Mouse (Mus musculus): ENCODE measurements around the gene Dzip1l. TPM values are rescaled to one million over a fixed set of nuclear protein-coding genes. Genes with fewer than 3 reads are reported as not detected.

Gene Dzip1l
- polyA plus RNA-seq, 1 experiment from 2014 or later = 12.8 TPM

DNA sequence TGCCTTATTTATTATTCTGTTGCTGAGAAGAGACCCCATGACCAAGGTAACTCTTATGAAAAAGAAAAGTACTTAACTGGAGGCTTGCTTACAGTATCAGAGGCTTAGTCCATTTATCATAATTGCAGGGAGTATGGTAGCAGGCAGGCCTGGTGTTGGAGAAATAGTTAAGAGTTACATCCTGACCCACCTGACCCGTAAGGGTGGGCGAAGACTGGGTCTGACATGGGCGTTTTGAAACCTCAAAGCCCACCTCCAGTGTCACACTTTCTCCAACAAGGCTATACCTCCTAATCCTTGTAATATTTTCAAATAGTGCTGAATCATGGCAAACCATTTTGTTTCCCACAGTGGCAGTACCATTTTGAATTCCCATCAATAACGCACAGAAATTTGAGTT is 715 bp upstream of the Dzip1l start:
- H3K4me3 ChIP-seq (replicated peaks) = peak overlapping the region; percentile 51; the same call in 1 of the 2 replicates
- H3K9ac ChIP-seq (replicated peaks) = no peak overlapping the region
- no peaks in the 10 kb centered on the region for H3K27me3 ChIP-seq
- whole genome bisulfite sequencing = 54% methylated on average over 4 of the region's 4 CpGs
- H3K4me1 ChIP-seq (replicated peaks) = peaks cover 36% of the 10 kb centered on the region
- H3K4me2 ChIP-seq (replicated peaks) = peak overlapping the region; percentile 72
- no peak for ATAC-seq
- no peaks in the 10 kb centered on the region for H3K36me3 ChIP-seq
- no peaks in the 10 kb centered on the region for H3K9me3 ChIP-seq
- no peak overlapping the region for H3K27ac ChIP-seq

DNA sequence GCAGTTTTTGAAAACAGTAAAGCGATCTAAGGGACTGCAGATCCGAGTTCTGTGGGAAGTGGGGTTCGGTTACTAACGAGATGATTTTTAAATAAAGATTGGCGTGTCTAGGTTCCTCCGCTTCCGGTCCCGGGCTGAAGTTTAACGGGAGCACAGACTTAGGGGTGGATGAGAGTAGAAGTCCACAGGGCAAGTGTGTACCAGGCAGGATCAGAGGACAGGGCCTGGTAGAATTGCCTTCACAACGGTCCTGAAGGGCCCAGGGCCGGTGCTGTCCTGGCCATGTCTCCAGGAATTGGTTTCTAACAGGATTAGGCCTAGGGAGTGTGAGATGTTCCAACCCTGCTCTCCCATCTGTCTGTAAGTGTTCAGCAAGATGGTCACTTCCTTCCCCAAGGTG is 775 bp downstream of the Dzip1l start:
- ATAC-seq = peak; percentile 48; the same call in 1 of the 2 replicates
- Histone ChIP-seq H3K4me3 (replicated peaks) (peak overlapping the region; percentile 51), H3K4me2 (replicated peaks) (peak overlapping the region; percentile 72), H3K9ac (replicated peaks) (peak overlapping the region; percentile 73), H3K9me3 (no peaks in the 10 kb centered on the region), H3K27ac (peak overlapping the region; percentile 70), H3K4me1 (replicated peaks) (peaks cover 36% of the 10 kb centered on the region), H3K27me3 (no peaks in the 10 kb centered on the region), H3K36me3 (0 out of 2 replicates have a peak, but pooled peaks cover 3% of the 10 kb centered on the region)
- WGBS = under 1% methylated on average over 11 of the region's 11 CpGs

DNA sequence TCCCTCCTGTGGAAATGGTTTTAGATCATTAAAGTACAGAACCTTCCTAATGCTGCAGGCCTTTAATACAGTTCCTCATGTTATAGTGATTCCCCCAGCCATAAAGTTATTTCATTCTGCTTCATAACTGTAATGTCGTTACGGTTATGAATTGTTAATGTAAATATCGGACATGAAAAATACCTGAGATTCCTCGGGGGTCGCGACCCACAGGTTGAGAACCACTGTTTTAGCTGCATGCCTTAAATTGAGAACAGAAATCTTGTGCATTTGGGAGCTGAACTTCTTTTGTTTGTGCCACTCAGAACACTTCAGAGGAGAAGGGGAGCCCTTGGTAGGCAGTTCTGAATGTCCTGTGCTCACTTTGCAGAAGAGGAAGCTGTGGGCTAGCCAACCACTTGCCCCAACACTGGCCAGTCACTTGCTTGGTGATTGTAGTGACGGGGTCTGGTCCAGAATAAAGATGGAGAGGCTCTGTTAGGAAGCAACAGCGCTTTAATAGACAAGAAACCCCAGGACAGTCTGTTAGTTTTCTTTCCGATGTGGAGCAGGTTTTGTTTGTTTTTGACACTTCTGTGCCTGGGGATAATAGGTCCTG is 1.3 kb downstream of the Dzip1l start:
- Histone ChIP-seq H3K4me3 (replicated peaks) (peak overlapping the region; percentile 51), H3K9ac (replicated peaks) (peak overlapping the region; percentile 73), H3K9me3 (no peaks in the 10 kb centered on the region), H3K27ac (peak overlapping the region; percentile 70), H3K4me1 (replicated peaks) (peaks cover 36% of the 10 kb centered on the region), H3K36me3 (0 out of 2 replicates have a peak, but pooled peaks cover 3% of the 10 kb centered on the region), H3K27me3 (no peaks in the 10 kb centered on the region), H3K4me2 (replicated peaks) (peak overlapping the region; percentile 72)
- ATAC-seq = no peak
- WGBS = 47% methylated on average over 9 of the region's 9 CpGs

DNA sequence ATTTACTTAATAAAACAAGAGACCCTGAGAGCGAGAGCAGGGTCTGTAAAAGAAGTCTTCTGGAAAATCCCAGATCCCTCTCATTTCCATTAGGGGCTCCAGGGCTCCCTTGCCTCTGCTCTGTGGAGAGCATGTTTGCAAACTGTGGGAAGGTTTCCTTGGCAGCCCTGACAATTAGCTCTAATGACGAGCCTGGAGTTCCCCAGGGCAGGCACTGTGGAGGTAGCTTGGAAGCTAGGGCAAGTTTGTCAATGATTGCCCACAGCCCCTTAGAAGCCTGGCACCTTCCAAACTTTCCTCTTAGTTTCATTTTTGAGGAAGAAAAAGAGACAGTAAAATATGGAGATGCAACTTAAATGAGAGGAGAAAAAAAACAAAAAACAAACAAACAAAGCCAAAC is 2.5 kb downstream of the Dzip1l start:
- whole genome bisulfite sequencing = 14% methylated on average over 2 of the region's 2 CpGs
- H3K27ac ChIP-seq = 0 out of 2 replicates have a peak overlapping the region, but pooled peaks have one; percentile 32
- H3K4me3 ChIP-seq (replicated peaks) = no peak overlapping the region

GRCm38 (mm10) chr9:99632264-99632663 is 3.0 kb downstream of the Dzip1l start:
- Histone ChIP-seq H3K4me2 (replicated peaks) (peak overlapping the region; percentile 33), H3K4me3 (replicated peaks) (no peak overlapping the region), H3K9ac (replicated peaks) (no peak overlapping the region), H3K4me1 (replicated peaks) (peaks cover 36% of the 10 kb centered on the region), H3K27me3 (no peaks in the 10 kb centered on the region), H3K27ac (no peak overlapping the region), H3K36me3 (peaks cover 6% of the 10 kb centered on the region; the same call in 1 of the 2 replicates), H3K9me3 (no peaks in the 10 kb centered on the region)
- no peak for ATAC-seq
- 37% methylated on average over 8 of the region's 8 CpGs for WGBS

More for the DNA sequence above, 2.5 kb downstream of the Dzip1l start:
- H3K4me2 ChIP-seq (replicated peaks) = peak overlapping the region; percentile 33
- H3K27me3 ChIP-seq = no peaks in the 10 kb centered on the region
- H3K4me1 ChIP-seq (replicated peaks) = peaks cover 36% of the 10 kb centered on the region
- H3K36me3 ChIP-seq = 0 out of 2 replicates have a peak, but pooled peaks cover 3% of the 10 kb centered on the region
- no peaks in the 10 kb centered on the region for H3K9me3 ChIP-seq
- no peak for ATAC-seq
- no peak overlapping the region for H3K9ac ChIP-seq (replicated peaks)

DNA sequence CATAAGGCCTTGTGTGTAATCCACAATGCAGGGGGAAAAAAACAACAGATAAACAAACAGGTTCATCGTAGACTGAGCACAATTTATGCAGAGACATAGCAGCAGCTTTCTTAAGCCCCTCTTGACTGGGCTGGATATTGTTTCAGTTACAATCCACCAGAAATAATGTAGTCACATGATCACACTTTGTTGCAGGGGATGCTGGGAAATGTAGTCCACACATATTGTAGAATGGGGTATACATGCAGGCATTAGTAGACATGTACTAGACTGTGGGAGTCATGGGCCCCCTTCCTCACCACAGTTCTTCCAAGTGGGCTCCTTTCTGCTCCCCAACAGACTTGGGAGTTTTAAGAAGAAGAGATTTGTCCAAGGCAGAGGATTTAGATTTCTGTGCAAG is 7.5 kb downstream of the Dzip1l start:
- Histone ChIP-seq H3K4me1 (replicated peaks) (peaks cover 10% of the 10 kb centered on the region), H3K27me3 (no peaks in the 10 kb centered on the region), H3K27ac (no peak overlapping the region), H3K36me3 (peaks cover 31% of the 10 kb centered on the region), H3K9me3 (no peaks in the 10 kb centered on the region), H3K4me3 (replicated peaks) (no peak overlapping the region), H3K9ac (replicated peaks) (no peak overlapping the region), H3K4me2 (replicated peaks) (no peak overlapping the region)
- peak; percentile 73 for ATAC-seq
- WGBS = 87% methylated on average over 1 of the region's 1 CpGs

GRCm38 (mm10) chr9:99637227-99637626 is 7.9 kb downstream of the Dzip1l start:
- Histone ChIP-seq H3K9ac (replicated peaks) (no peak overlapping the region), H3K27ac (no peak overlapping the region), H3K9me3 (no peaks in the 10 kb centered on the region), H3K36me3 (peaks cover 35% of the 10 kb centered on the region), H3K4me2 (replicated peaks) (no peak overlapping the region), H3K27me3 (no peaks in the 10 kb centered on the region), H3K4me1 (replicated peaks) (peaks cover 5% of the 10 kb centered on the region), H3K4me3 (replicated peaks) (no peak overlapping the region)
- ATAC-seq = peak; percentile 59
- 97% methylated on average over 17 of the region's 17 CpGs for WGBS

GRCm38 (mm10) chr9:99637736-99638135 is 8.4 kb downstream of the Dzip1l start:
- 0 out of 2 replicates have a peak, but pooled peaks cover under 1% of the 10 kb centered on the region for H3K4me1 ChIP-seq (replicated peaks)
- no peaks in the 10 kb centered on the region for H3K27me3 ChIP-seq
- no peak overlapping the region for H3K9ac ChIP-seq (replicated peaks)
- 97% methylated on average over 13 of the region's 13 CpGs for WGBS
- no peak overlapping the region for H3K27ac ChIP-seq
- no peak overlapping the region for H3K4me3 ChIP-seq (replicated peaks)
- ATAC-seq = no peak
- H3K36me3 ChIP-seq = peaks cover 37% of the 10 kb centered on the region
- no peak overlapping the region for H3K4me2 ChIP-seq (replicated peaks)
- no peaks in the 10 kb centered on the region for H3K9me3 ChIP-seq

DNA sequence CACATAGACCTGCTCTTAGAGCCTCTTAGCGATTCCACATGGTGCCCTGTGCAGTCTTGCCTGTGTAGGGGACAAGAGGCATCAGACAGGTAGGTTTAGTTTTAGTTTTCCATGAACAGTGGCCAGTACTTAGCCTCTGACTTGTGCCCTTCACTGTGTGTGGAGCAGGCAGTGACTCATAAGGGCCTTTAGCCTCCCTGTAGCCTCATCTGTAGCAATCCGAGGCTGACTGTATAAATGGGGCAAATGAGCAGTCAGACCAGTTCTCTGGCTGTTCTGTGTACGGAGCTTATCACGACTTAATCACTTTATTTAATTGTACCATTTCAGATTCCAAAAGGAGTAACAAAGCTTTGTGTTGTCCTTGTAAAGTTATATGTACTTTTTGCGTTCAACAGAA is 10.7 kb downstream of the Dzip1l start:
- Histone ChIP-seq H3K4me1 (replicated peaks) (no peaks in the 10 kb centered on the region), H3K9me3 (no peaks in the 10 kb centered on the region), H3K9ac (replicated peaks) (no peak overlapping the region), H3K36me3 (peaks cover 37% of the 10 kb centered on the region), H3K27ac (no peak overlapping the region), H3K4me3 (replicated peaks) (no peak overlapping the region), H3K4me2 (replicated peaks) (no peak overlapping the region), H3K27me3 (no peaks in the 10 kb centered on the region)
- 90% methylated on average over 5 of the region's 5 CpGs for WGBS
- no peak for ATAC-seq

GRCm38 (mm10) chr9:99645416-99645815 is 16.1 kb downstream of the Dzip1l start:
- 88% methylated on average over 6 of the region's 6 CpGs for WGBS
- H3K27ac ChIP-seq = no peak overlapping the region
- no peaks in the 10 kb centered on the region for H3K4me1 ChIP-seq (replicated peaks)
- peaks cover 55% of the 10 kb centered on the region for H3K36me3 ChIP-seq
- H3K9ac ChIP-seq (replicated peaks) = no peak overlapping the region
- H3K27me3 ChIP-seq = no peaks in the 10 kb centered on the region
- no peak overlapping the region for H3K4me3 ChIP-seq (replicated peaks)
- H3K4me2 ChIP-seq (replicated peaks) = no peak overlapping the region
- no peak for ATAC-seq
- H3K9me3 ChIP-seq = no peaks in the 10 kb centered on the region

DNA sequence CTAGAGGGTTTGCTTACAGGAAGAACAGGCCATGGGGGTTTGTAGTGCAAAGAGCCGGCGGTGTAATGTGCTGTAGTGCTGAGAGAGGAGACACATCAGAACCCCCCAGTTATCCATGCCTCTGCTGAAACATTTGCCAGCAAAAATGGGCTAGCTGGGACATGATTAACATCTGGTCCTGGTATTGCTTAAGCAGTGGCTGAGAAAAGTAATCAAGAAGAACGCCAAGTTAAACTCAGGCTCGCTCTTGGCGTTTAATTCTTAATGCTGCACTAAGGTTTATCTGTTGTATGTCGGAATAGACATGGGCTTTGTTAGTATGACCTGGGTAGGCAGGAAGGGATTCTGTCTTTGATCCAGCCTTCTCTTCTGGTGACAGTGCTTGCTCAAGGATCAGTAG is 16.8 kb downstream of the Dzip1l start:
- Histone ChIP-seq H3K4me1 (replicated peaks) (no peaks in the 10 kb centered on the region), H3K27ac (no peak overlapping the region), H3K9me3 (no peaks in the 10 kb centered on the region), H3K27me3 (no peaks in the 10 kb centered on the region), H3K4me2 (replicated peaks) (no peak overlapping the region), H3K36me3 (peaks cover 62% of the 10 kb centered on the region), H3K9ac (replicated peaks) (no peak overlapping the region), H3K4me3 (replicated peaks) (no peak overlapping the region)
- 94% methylated on average over 6 of the region's 6 CpGs for WGBS
- ATAC-seq = no peak

DNA sequence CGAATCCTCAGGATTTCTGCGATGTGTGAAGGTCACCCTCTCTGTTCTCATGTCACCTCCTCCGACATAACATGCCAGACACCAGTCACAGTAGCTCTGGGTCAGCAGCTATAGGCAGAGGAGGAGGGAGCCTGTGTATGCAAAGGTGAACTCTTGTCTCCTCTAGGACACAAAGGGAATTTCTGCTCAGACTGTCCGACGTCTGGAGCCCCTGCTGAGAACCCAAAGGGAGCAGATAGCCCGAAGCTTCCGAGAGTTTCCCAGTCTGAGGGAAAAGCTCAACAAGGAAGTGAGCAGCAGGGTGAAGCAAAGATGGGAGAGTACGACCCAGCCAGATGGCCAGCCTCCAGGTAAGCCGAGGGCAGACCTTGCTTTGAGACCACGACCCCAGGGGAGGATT is 31.5 kb downstream of the Dzip1l start:
- Histone ChIP-seq H3K4me2 (replicated peaks) (no peak overlapping the region), H3K27me3 (no peaks in the 10 kb centered on the region), H3K9ac (replicated peaks) (no peak overlapping the region), H3K36me3 (peaks cover 30% of the 10 kb centered on the region), H3K9me3 (no peaks in the 10 kb centered on the region), H3K4me1 (replicated peaks) (0 out of 2 replicates have a peak, but pooled peaks cover 2% of the 10 kb centered on the region), H3K27ac (no peak overlapping the region), H3K4me3 (replicated peaks) (no peak overlapping the region)
- 79% methylated on average over 10 of the region's 10 CpGs for WGBS
- no peak for ATAC-seq
